Mouse (Mus musculus) kidney, embryonic 16.5 days (tissue): ENCODE data around the gene Ube2j2. TPM values are rescaled to one million over a fixed set of nuclear protein-coding genes. Genes with fewer than 3 reads are reported as not detected.

ENCODE experiments used
- microRNA-seq: library from miRNA; unstranded; fragments of <30 nt; microRNA quantifications from one replicate; pipeline ENCODE4, GENCODE M21; 2016
- polyA plus RNA-seq: library from polyadenylated mRNA; unstranded; fragments of >200 nt; fragmentation: Nextera tagmentation; extraction: Ambion mirVana; gene quantifications from 2 replicates; pipeline ENCODE4 v1.2.1, GENCODE M21; 2015

Gene Ube2j2
- polyA plus RNA-seq, 1 experiment from 2014 or later = 102 TPM

Small RNAs within 50 kb of the gene (microRNA-seq; reads per million reads assigned to microRNA genes)
- gene Gm22991 = not detected

Other genes starting within 250 kb of the Ube2j2 start
- 2.5 and 2.8 TPM in 2 replicates for gene Fndc10, start 249.5 kb upstream of the Ube2j2 start, polyA plus RNA-seq
- 144 and 159 TPM in 2 replicates for gene Ssu72, start 239.0 kb upstream of the Ube2j2 start, polyA plus RNA-seq
- 0.45 and 0.53 TPM in 2 replicates for gene Tmem240, start 209.0 kb upstream of the Ube2j2 start, polyA plus RNA-seq
- gene Atad3a, start 182.7 kb upstream of the Ube2j2 start, polyA plus RNA-seq = 138 and 142 TPM in 2 replicates
- 7.4 and 11.3 TPM in 2 replicates for gene Vwa1, start 169.1 kb upstream of the Ube2j2 start, polyA plus RNA-seq
- gene Tmem88b, start 158.0 kb upstream of the Ube2j2 start, polyA plus RNA-seq = 0.32 and 0.33 TPM in 2 replicates
- 0.32 and 0.41 TPM in 2 replicates for gene Ankrd65, start 153.4 kb upstream of the Ube2j2 start, polyA plus RNA-seq
- gene Mrpl20, start 141.0 kb upstream of the Ube2j2 start, polyA plus RNA-seq = 205 and 209 TPM in 2 replicates
- gene Ccnl2, start 131.3 kb upstream of the Ube2j2 start, polyA plus RNA-seq = 168 and 179 TPM in 2 replicates
- 143 and 157 TPM in 2 replicates for gene Aurkaip1, start 112.6 kb upstream of the Ube2j2 start, polyA plus RNA-seq
- 119 and 125 TPM in 2 replicates for gene Mxra8, start 104.2 kb upstream of the Ube2j2 start, polyA plus RNA-seq
- gene Dvl1, start 96.4 kb upstream of the Ube2j2 start, polyA plus RNA-seq = 5.5 and 6.3 TPM in 2 replicates
- gene Tas1r3, start 80.5 kb upstream of the Ube2j2 start, polyA plus RNA-seq = 0.22 and 0.40 TPM in 2 replicates
- gene Cptp, start 74.4 kb upstream of the Ube2j2 start, polyA plus RNA-seq = 20.0 TPM in 2 replicates
- gene Ints11, start 74.3 kb upstream of the Ube2j2 start, polyA plus RNA-seq = 72.9 and 80.1 TPM in 2 replicates
- gene Pusl1, start 52.0 kb upstream of the Ube2j2 start, polyA plus RNA-seq = 51.4 and 55.1 TPM in 2 replicates
- 16.5 and 17.6 TPM in 2 replicates for gene Acap3, start 52.0 kb upstream of the Ube2j2 start, polyA plus RNA-seq
- gene C1qtnf12, start 18.5 kb downstream of the Ube2j2 start, polyA plus RNA-seq = 123 and 137 TPM in 2 replicates
- 18.0 and 18.7 TPM in 2 replicates for gene B3galt6, start 48.8 kb downstream of the Ube2j2 start, polyA plus RNA-seq
- gene Sdf4, start 49.0 kb downstream of the Ube2j2 start, polyA plus RNA-seq = 173 and 182 TPM in 2 replicates
- gene Tnfrsf4, start 70.0 kb downstream of the Ube2j2 start, polyA plus RNA-seq = 0.90 and 1.2 TPM in 2 replicates
- gene Tnfrsf18, start 82.3 kb downstream of the Ube2j2 start, polyA plus RNA-seq = 1.3 and 2.5 TPM in 2 replicates
- gene Ttll10, start 115.6 kb downstream of the Ube2j2 start, polyA plus RNA-seq = 7.4 and 10.1 TPM in 2 replicates
- 48.3 and 48.7 TPM in 2 replicates for gene 9430015G10Rik, start 166.2 kb downstream of the Ube2j2 start, polyA plus RNA-seq
- gene Rnf223, start 186.7 kb downstream of the Ube2j2 start, polyA plus RNA-seq = 0.19 and 0.32 TPM in 2 replicates